Mouse (Mus musculus): Measurements from ENCODE around the gene Cpa2.

Cpa2 gene

DNA sequence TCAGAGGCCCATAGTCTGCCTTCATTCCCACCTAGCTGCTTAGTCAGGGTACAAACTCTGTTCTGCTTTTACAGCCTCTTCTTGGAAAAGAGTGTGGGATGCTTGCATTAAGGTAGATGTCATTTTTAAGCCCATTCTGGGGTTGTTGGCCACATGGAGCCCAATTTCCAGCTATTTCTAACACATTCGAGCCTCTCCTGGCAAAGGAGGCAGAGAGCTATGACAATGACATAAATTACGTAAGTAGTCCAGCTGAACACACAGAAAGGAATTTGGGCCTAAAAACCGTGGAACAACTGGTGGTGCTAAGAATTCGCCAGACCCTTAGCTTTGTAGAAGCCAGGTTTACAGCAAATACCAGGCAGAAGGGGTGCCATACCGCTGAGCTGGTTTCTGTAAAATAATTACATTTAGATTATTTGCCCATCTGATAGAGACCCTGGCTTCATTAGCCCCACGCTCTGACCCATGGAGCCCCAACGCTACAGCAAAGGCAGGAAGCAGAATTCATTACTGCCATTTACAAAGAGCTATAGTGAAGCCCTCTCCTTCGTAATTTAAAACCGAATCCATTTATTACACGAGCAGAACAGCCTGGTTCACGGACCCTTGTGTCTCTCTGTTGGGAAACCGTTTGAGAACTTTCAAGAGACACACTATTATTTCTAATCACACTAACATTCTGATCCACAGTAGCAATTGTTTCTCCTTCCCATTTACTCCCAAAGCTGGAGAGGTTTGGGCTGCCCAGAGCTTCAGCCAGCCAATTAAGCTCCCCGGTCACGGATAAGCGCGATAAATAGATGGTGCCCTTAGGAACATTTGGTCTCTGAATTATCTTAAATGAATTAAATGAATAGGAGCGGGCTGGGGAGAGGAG is 38.8 kb downstream of the Cpa2 start:
- no peak for DNase-seq (ENCODE audit: low read depth)

DNA sequence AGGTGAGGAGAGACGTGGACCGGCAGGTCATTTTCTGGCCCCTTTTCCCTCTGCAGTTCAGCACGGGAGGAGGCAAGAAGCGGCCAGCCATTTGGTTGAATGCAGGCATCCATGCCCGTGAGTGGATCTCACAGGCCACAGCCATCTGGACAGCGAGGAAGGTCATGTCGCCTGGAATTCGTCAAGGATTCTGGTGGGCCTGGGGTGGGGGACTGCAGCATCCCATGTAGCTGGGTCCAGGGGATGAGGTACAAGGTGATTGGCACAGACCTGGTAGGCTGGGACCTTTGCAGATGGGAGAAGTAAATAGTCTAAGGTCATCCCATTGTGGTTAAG is 39.4 kb downstream of the Cpa2 start:
- DNase-seq (ENCODE audit: low read depth): no peak

DNA sequence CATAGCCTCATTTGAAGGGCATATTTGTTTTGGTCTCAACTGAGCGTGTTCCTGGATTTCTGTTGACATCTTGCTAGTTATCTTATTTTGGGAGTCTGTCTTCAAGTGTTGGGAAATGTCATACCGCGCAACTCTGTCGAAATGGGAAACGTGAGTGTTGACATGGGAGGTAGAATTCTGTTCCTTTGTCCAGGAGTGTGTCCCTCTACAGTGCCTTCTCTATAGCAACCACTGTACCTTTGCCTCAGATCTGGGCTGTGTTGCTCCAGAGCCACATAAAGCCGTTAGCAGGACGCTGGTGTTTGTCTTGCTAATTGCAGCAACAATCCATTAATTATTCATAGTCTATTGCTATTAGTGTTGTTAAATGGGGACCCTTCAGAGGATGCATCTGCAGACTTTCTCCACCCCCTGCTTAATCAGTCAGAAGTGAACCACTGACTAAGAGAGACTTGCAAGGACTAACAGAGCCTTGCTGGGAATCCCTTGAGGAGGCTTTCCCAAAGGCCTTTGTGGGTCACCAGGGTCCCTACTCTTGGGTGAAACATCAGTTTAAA is 45.6 kb downstream of the Cpa2 start:
- DNase-seq (ENCODE audit: low read depth): no peak

DNA sequence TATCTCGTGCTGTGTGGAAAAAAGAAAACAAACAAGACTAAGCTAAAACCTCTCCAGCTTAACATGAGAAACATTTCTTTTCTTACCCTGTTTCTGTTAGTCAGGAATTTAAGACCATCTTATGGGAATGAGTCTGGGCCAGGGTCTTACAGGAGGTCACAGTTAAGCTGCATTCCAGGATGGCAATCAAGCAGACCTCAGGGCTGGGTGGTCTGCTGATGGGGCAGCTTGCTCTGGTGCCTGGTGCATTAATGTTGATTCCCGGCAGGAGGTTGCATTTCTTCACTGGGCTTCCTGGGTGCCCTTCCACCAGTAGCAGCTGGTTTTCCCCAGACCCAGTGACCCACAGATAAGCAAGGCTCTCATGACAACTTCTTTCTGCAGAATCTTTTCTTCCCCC is 48.4 kb downstream of the Cpa2 start:
- no peak for DNase-seq (ENCODE audit: low read depth)

DNA sequence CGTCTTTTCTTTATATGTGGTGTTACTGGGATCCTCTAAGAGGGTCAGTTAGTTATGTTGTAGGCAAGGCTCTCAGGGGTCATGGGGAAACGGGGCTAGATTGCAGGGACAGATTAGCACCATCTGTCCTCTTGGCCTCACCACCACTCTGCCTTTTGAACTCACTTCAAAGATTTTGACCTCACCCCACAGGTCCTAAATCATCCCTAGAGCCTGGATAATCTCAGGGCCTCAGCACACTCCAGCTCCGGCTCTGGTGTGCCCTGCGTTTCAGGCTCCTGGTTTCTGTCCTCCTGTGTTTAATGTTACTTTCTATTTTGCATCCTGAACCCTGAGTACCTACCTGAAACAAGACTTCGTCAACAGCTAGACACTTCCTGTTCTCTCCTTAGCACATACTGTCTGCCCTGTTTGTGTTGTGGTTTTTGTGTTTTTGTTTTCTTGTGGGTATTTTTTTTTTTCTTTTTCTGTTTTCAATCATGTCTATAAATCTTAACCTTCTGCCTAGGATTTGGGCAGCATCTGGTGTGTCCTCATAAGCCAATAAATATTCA is 50.5 kb downstream of the Cpa2 start:
- DNase-seq (ENCODE audit: low read depth): no peak

DNA sequence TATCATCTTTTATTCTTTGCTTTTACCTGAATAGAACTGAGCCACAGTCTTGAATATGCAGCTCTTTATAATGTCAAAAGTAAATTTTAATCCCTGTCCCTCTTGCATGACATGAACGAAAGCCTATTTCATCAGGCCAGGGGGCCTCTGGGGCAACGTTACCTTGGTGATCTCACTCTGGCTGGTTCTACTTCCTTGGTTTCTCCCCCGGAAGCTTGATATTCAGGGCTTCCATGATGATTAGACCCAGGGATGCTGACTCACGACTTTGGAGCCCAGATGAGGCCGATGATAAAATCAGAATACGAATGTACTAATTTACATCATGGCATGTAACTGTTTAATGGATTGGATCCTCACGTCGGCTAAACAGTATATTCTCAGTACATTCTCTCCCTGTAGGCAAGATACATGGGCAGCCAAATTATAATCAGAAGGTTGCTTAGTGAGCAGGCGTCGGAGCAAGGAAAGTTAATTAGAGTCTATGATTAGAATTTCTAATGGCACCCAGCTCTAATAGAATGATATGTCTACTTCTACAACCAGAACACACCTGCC is 51.1 kb downstream of the Cpa2 start:
- DNase-seq (ENCODE audit: low read depth): no peak

DNA sequence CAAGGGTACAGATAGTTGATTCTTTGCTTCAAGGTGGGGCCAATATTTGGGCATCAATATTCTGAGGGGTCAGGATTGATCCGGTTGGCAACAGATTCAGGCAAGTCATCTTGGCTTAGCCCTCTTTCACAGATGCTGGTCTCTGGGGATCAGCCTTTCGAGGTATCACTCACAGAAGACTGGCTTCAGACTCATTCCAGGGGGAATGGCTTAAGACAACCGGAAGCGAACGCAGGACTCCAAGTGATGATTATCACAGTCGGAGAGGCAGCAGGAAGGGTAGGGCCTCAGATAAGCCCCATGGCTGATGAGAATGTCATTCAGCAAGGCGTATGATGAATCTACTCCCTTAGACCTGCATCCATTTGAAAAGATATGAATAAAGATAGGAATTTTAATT is 53.0 kb downstream of the Cpa2 start:
- DNase-seq (ENCODE audit: low read depth): no peak

DNA sequence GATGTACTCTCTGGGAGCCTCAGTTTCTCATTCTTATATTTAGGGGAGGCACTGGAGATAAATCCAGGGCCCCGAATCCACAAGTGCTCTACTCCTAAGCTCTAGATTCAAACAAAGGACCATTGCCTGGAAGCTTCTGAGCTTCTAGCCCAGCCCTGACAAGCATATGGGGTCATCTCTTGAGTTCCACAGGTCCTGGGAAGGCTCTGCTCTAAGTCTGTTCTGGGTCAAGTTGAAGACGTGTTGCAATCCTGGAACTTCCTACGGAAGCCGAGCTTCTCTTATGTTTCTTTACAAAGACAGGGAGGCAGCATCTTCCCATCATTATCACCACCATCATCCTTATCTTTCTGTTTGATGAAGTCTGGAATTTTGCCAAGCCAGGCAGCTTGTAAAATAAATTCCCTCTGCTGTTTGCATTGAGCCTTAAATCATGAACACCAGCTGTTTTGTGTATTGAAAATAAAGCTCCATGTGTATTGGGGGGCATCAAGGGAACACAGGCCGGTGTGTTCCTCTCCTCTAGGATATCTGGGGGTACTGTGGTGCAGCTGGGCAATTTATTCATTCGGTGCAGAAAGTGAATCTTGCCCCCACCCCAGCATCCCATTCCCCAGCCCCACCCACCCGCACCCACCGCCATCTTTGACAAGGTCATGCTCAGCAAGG is 55.0 kb downstream of the Cpa2 start:
- DNase-seq (ENCODE audit: low read depth): no peak

DNA sequence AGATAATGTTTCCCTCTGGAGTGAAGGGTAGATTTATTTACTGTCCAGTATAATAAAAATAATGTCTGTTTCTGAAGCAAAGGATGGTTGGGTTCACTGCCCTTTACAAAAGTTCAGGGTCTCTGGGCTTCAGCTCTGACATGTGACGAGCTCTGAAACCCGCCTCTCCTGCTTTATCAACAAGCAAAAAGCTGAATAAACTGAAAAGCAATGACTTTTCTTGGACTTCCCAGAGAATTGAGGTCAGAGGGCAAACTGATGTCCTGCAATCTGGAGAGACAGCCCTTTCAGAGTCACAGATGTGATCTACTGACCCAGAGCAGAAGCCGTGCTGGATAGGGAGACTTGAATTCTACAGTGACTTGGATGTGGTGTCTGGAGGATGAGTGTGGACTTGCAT is 58.7 kb downstream of the Cpa2 start:
- no peak for DNase-seq (ENCODE audit: low read depth)

DNA sequence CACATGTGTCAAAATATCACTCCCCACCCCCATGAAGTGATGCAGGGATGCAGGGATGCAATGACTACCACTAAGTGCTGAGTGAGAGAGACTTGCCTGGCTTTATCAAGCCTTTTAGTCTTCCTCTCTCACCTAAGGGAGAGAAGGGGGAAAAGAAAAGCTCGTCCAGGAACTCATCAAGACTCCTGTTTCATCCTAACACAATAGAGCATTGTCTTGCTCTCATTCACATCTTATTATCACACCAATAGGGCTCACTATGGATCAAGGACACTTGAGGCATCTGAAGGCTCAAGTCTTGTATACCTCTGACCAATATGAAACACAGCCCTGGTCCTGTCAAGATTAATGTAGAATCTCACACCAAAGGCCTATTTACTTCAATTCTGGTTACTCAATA is 59.6 kb downstream of the Cpa2 start:
- no peak for DNase-seq (ENCODE audit: low read depth)

DNA sequence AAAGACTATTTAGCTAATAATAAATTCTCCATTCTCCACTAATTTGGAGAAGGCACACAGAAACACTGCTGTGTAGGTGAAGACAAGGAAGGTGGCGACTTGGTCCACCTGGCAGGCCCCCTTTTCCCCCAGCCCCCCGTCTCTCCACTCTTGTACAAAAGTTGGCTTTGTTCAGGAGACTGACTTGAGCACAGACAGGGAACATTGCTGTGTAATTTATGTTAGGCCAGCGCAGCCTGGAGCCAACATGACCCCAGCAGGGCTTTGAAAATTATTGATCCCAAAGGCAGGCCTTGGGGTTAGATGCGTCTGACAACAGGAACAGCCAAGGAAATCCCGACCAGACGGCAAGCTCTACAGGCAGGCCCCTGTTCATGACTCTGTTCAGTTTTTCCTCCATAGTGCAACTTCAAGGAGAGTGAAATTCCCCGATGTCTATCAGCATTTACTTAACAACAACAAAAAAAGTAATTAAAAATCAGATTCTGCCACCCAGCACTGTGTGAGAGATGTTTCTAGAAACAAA is 63.0 kb downstream of the Cpa2 start:
- no peak for DNase-seq (ENCODE audit: low read depth)

DNA sequence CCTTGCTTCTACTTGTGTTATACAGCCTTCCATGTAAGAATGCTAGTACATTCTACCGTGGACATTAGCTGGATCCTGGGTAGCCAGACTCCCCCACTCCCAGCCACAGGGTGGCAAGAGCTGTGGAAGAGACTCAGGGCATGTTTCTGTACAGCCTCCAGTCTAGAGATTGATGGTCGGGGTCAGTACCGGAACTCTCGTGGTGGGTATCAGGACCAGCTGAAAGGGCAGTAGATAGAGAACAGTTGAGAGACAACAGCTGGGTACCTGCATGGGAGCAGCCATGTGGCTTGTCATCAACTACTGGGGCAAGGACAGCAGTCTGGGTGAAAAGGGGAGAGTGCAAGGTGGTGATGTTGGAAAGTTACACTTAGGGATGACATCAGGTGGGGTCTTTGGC is 63.7 kb downstream of the Cpa2 start:
- no peak for DNase-seq (ENCODE audit: low read depth)

DNA sequence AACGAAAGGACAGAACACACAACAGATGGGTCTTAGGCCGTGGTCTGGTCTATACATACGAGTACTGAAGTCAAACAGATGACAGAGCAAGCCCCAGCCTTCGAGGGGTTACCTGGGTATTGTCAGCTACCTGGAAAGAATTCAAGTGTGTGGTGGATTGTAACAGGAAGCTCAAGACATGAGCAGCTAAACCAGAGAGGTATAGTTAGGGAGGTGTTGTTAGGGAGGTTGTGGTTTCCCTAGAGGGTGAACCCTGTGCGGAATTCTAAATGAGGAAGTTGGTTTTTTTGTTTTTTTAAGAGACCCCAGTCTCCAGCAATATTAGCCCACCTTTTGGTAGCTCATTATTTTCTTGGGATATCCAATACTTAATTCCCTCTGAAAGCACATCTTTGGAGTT is 64.3 kb downstream of the Cpa2 start:
- no peak for DNase-seq (ENCODE audit: low read depth)

DNA sequence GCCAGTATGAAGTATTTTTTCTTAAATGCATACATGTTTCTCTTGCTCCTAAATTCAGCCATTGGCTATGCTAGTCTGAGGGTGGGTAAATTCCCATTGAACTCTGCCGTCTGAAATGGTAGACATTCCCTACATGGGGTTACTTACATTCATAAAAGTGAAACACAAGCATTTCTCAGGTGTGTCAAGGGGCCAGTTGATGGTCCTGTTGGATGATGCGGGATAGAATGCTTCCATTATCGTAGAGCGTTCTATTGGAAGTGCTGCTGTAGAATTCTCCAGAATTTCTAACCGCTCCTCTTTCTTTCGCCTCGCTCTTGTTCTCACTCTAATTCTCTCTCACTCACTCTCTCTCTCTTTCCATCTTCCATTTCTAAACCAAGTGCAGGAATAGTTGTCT is 69.3 kb downstream of the Cpa2 start, which contains the start of gene Cpa5:
TSS of gene Cpa5 (plus strand) at position 301 of the 400 bp plus-strand sequence.
- no peak for DNase-seq (ENCODE audit: low read depth)

DNA sequence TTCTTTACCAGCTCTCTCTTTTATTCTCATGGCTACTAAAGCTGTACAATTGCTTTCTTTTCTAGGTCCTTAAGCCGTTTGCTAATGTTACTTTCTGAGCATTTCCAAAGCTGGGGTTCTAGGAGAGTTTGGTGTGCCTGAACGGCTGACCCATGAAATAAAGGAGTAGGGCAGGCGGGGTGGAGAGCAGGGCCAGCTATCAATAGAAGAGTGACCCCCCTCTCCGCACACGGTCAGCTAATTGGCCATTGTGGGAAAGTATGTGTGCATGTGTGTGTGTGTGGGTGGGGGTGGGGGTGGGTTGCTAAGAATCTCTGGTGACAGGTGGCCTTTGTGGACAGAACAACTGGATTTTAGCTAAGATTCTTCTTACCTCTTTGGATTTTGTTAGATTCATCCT is 69.8 kb downstream of the Cpa2 start:
- DNase-seq (ENCODE audit: low read depth): no peak
